Mouse (Mus musculus) thymus, adult 2 months (tissue): ENCODE results near the gene Rabl6. TPM values are rescaled to one million over a fixed set of nuclear protein-coding genes. Genes with fewer than 3 reads are reported as not detected.

ENCODE experiments used
- DNase-seq: peaks from one replicate; pipeline ENCODE4 v3.0.0; 2021
- H3K27ac ChIP-seq: fragments of 200-500 bp; 2 replicates; pipeline ENCODE4 v1.5.1; 2012; ENCODE audit warnings: low read length, control low read depth; ENCODE audit not compliant: control insufficient read depth, insufficient read depth
- H3K27me3 ChIP-seq: fragments of 200-500 bp; 2 replicates; pipeline ENCODE4 v1.6.1; 2012; ENCODE audit warnings: mild to moderate bottlenecking, low read length, moderate library complexity, mixed read lengths; ENCODE audit not compliant: control insufficient read depth, insufficient read depth
- H3K36me3 ChIP-seq: fragments of 200-500 bp; 2 replicates; pipeline ENCODE4 v1.6.1; 2012; ENCODE audit warnings: mild to moderate bottlenecking, low read length, moderate library complexity; ENCODE audit not compliant: control insufficient read depth, insufficient read depth
- H3K4me1 ChIP-seq: fragments of 200-500 bp; replicated peaks from 2 replicates; pipeline ENCODE4 v1.6.1; 2012; ENCODE audit warnings: low read length; ENCODE audit not compliant: control insufficient read depth, insufficient read depth
- H3K4me3 ChIP-seq: fragments of 200-500 bp; 2 replicates; pipeline ENCODE4 v1.5.1; 2012; ENCODE audit warnings: mild to moderate bottlenecking, low read length, control low read depth, moderate library complexity; ENCODE audit not compliant: control insufficient read depth, insufficient read depth
- CTCF ChIP-seq: fragments of 200-500 bp; IDR thresholded peaks from 2 replicates; pipeline ENCODE4 v1.5.1; 2012; ENCODE audit warnings: mild to moderate bottlenecking, control low read depth, low read length, moderate library complexity, borderline replicate concordance; ENCODE audit not compliant: control insufficient read depth, poor library complexity, insufficient read depth; ENCODE audit errors: extremely low read depth
- POLR2A ChIP-seq: fragments of 200-500 bp; IDR thresholded peaks from 2 replicates; pipeline ENCODE4 v1.6.1; 2012; ENCODE audit warnings: mild to moderate bottlenecking, low read length, control low read depth, moderate library complexity; ENCODE audit not compliant: control insufficient read depth, poor library complexity, insufficient read depth; ENCODE audit errors: extremely low read depth
- WGBS: fragments of 180-500 bp; shearing (Covaris S2); methylation state at CpG from one replicate; pipeline ENCODE4 v1.1.7; 2018; 5-methylcytosine and 5-hydroxymethylcytosine counted together
- polyA plus RNA-seq: library from polyadenylated mRNA; depleted of rRNA; stranded (reverse); fragments of >200 nt; gene quantifications from 2 replicates; pipeline ENCODE4 v1.2.3, GENCODE M21; 2012

The Rabl6 gene
- polyA plus RNA-seq, 1 experiment, result 83.4 TPM

DNA sequence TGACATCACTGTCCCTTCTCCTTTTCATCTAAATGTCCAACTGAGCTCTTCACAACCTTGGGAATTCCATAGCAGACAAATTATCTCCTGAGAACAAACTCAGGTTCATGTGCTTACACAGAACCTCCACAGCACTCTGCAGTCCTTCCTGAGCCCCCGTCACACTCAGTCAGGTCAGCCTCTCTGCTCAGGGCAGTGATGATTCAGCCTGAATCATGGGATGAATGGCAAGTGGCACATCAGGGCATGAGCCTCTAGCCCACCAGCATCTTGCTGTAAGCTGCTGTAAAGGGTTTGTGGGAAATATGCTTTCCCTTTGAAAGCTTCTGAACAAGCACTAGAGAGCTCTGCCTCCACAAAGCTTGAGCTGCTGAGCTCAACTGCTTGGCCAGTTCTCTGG lies 9.6 kb downstream of the Rabl6 start:
- no peaks in the 10 kb centered on the region for H3K27me3 ChIP-seq
- H3K27ac ChIP-seq, result no peak overlapping the region
- no peak overlapping the region for H3K4me3 ChIP-seq
- H3K36me3 ChIP-seq, result peaks cover 59% of the 10 kb centered on the region
- H3K4me1 ChIP-seq, result no peaks in the 10 kb centered on the region
- 100% methylated on average over 1 of the region's 1 CpGs for WGBS
- TF ChIP-seq POLR2A, result no peak
- no peak for TF ChIP-seq CTCF
- no peak for DNase-seq

DNA sequence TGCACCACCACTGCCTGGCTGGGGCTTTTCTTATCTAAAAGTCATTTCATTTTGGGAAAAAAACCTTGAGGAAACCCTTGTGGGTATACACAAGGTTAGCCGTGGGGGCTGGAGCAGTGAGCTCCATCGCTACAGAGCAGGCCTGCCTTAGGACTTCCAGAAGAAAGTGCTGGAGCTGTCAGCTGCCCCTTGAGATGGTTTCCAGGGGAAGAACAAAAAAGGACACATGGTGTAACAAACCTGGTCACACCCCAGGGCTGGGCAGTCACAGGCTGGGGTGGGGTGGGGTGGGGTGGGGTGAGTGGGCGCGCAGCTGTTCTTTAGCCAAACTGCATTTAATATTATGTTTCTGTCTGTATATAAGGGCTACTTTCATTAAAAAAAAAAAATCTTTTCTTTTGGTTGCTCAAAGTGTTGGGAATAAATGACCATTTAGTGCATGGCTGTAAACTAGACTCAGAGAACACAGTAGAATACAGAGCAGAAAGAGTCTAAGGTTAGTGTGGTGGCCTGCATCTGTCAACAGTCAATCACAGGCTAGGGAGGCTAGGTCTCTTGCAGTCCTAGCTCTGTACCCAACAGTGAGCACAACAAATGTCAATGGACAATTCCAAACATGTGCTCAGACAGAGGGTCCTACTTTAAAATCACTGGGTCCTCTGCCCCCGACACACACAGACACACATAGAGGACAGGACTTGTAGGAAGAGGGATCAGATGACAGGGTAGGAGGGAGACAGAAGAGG lies 11.4 kb downstream of the Rabl6 start:
- WGBS, result 95% methylated on average over 5 of the region's 5 CpGs
- no peak overlapping the region for H3K4me3 ChIP-seq
- no peaks in the 10 kb centered on the region for H3K27me3 ChIP-seq
- DNase-seq, result no peak
- H3K27ac ChIP-seq, result no peak overlapping the region
- peaks cover 70% of the 10 kb centered on the region for H3K36me3 ChIP-seq
- H3K4me1 ChIP-seq, result no peaks in the 10 kb centered on the region
- TF ChIP-seq POLR2A (no peak), CTCF (no peak)

DNA sequence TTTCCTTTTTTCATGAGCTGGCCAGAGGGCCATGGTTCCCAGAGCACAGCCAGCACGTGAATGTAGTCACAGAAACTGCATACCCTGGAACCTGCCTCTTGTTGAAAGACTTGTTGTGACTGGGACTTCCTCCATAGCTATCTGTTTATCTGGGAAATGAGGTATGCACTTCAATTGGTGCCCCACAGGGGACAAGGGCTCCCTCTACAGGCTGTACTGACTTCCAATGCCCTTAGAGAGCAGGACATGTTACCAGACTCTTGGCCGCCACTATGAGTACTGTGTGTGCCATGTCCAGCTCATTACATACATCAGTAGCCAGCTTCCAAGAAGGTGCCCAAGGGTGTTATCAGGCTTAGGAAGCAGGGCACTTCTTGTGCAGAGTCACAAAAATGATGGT lies 16.5 kb downstream of the Rabl6 start:
- no peaks in the 10 kb centered on the region for H3K27me3 ChIP-seq
- H3K4me1 ChIP-seq, result no peaks in the 10 kb centered on the region
- TF ChIP-seq POLR2A (no peak), CTCF (no peak)
- peak; percentile 47 for DNase-seq
- 87% methylated on average over 2 of the region's 2 CpGs for WGBS
- peaks cover 39% of the 10 kb centered on the region for H3K36me3 ChIP-seq
- no peak overlapping the region for H3K27ac ChIP-seq
- H3K4me3 ChIP-seq, result no peak overlapping the region

DNA sequence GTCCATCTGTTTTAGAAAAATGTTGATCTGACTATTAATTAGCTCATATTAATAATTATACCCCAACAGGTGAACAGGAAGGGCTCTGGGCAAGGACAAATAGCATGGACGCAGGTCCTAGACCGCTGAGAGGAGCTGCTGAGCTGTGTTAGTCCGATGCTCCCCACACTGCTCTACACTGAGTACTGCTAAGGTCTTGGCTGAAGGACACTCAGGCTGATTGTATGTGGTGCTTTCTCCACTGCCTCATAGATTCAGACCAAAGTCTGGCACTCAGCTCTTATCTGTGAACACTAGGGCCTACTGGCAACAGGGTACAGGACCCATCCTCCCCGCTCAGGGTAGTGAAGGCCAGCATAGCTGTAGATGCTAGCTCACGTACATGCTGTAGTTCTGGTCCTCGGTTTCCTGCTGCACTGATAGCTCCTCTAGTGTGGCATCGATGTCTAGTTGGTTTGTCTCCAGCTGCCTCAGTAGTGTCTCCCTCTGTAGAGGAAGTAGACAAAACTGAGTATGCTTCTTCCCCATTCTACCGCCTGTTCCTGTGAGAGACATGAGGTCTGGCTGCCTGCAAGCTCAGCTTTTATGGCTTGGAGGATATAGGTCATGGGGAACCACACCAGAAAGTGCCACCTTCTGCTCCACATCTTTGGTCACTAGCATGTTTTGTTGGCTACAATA lies 20.0 kb downstream of the Rabl6 start:
- H3K36me3 ChIP-seq, result peaks cover 13% of the 10 kb centered on the region
- H3K27me3 ChIP-seq, result no peaks in the 10 kb centered on the region
- H3K4me1 ChIP-seq, result no peaks in the 10 kb centered on the region
- H3K4me3 ChIP-seq, result no peak overlapping the region
- no peak for DNase-seq
- 81% methylated on average over 8 of the region's 8 CpGs for WGBS
- TF ChIP-seq POLR2A (no peak), CTCF (no peak)
- no peak overlapping the region for H3K27ac ChIP-seq

DNA sequence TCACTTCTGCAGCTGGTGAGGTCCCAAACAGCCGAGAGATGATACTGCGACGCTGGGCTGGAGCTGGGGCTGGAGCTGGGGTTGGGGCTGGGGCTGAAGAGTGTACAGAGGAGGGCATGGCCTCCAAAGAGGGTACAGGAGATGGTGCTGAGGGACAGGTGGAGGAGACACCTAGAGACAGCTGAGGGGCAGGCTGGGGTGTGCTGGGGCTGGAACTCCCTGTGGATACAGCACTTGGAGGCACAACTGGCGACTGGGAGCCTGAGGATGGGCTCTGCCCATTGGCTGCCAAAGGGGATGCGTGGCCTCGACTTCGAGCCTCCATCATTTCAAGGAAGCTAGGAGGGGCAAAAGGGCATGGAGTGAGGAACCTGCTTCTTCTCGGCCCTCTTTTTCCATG lies 21.0 kb downstream of the Rabl6 start:
- 98% methylated on average over 8 of the region's 8 CpGs for WGBS
- no peak overlapping the region for H3K4me3 ChIP-seq
- H3K4me1 ChIP-seq, result no peaks in the 10 kb centered on the region
- TF ChIP-seq CTCF, result no peak
- no peak for TF ChIP-seq POLR2A
- no peaks in the 10 kb centered on the region for H3K27me3 ChIP-seq
- no peak overlapping the region for H3K27ac ChIP-seq
- peaks cover 3% of the 10 kb centered on the region for H3K36me3 ChIP-seq
- no peak for DNase-seq

DNA sequence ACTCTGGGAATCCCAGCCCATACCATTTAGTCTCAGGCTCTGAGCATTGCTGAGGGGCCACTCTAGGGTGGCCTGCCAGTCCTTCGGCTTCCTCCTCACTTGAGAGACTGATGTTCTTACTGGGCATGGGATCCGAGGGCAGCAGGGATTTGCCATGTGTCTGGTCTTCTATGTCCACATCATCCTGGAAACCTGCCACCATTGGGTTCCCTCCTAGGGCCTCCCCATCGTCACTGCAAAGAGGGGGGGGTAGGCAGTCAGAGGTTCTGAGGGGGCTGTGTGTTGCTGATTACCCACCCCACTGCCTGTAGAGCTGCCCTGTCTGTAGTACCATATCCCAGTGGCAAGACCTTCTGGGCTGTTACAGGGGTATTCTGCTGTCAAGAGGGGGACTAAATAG lies 22.7 kb downstream of the Rabl6 start:
- 91% methylated on average over 3 of the region's 3 CpGs for WGBS
- no peak for DNase-seq
- H3K27me3 ChIP-seq, result no peaks in the 10 kb centered on the region
- H3K4me3 ChIP-seq, result no peak overlapping the region
- no peak overlapping the region for H3K27ac ChIP-seq
- TF ChIP-seq CTCF (no peak), POLR2A (no peak)
- no peaks in the 10 kb centered on the region; the same call in 1 of the 2 replicates for H3K36me3 ChIP-seq
- peaks cover 12% of the 10 kb centered on the region for H3K4me1 ChIP-seq

DNA sequence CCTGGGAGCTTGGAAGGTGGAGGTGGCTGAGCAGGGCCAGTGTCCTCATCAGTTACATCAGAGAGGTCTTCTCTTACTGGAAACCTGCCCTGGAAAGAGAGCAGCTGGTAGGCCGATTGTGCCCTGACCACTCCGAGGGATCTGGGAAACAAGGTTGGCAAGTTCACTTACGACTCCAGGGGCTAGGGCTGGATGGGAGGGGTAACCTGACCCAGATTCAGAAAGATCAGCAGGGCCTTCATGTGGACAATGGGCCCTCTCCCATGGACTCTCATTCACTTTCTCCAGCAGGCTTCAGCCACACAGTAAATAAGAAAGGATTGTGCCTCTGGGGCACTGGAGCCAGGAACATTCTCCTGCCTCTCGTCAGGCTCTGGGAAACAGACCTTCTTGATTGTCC lies 23.5 kb downstream of the Rabl6 start:
- H3K4me3 ChIP-seq, result no peak overlapping the region
- WGBS, result 96% methylated on average over 4 of the region's 4 CpGs
- no peak for DNase-seq
- TF ChIP-seq POLR2A, result no peak
- TF ChIP-seq CTCF, result no peak
- 0 out of 2 replicates have a peak, but pooled peaks cover 1% of the 10 kb centered on the region for H3K27me3 ChIP-seq
- no peak overlapping the region for H3K27ac ChIP-seq
- H3K36me3 ChIP-seq, result no peaks in the 10 kb centered on the region; the same call in 1 of the 2 replicates
- H3K4me1 ChIP-seq, result peaks cover 17% of the 10 kb centered on the region
